Mouse (Mus musculus) mouse trophoblast stem cell (cell line): Measurements from ENCODE around the gene Tuba4a.
"Not testable (repeated sequence)": the region's sequence is repeated elsewhere in the genome, so short reads cannot be mapped to it uniquely, and the experiment has no call there.

Experiments used
- in situ Hi-C, 2 experiments: fragments of 300-500 bp; cut with MseI, MboI; formaldehyde crosslinking; loops; 2 replicates in 1 of 2; 3 replicates in 1 of 2; pipeline ENCODE4 v1.15.1; 2025

The Tuba4a gene

DNA sequence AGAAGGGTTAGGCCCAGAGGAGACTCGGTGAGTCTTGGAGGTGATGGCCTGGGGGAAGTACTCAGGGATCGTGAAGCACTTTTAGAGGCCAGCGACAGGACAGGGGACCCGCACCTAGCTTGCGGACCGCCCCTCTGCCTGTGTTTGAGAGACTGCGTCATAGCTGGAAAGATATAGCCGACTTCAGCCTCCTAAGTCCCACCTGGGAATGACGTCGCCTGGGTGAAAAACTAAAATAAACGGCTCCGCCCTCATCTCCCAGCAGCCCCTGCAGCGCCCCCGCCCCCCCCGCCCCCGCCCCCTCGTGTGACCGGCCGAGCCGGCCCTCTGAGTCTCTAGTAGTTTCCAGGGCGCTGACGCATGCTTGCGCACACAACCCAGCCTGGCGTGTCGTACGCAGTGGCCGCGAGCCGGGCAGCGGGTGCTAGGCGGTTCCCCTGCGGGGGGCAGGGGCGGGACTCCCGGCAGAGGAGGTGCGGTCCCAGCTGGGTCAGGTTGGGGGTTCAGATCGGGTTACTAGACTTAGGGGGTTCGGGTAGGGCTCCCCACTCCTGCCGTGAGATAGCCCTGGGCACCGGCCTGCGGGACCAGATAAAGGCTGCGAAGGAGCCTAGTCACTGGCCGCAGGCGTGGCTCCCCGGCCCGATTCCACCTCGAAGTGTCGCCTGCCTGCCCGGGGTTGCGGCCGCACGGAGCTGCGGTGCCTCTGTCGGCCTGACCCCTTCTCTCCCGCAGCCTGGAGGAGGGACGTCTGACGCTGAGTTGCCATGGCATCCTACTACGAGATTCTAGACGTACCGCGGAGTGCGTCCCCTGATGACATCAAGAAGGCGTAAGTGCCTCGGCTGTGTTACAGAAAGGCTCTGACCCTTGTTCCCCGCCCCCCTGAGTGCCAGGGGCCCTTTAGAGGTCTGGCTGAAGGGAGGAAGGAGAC, 16.7 kb upstream of the Tuba4a start, which contains the start of gene Dnajb2:
TSS of gene Dnajb2 (plus strand) at position 290 of the 934 bp plus-strand sequence.
- in situ Hi-C loops: no loop called here

- in situ Hi-C loops: no loop called here
Measured at GRCm38 (mm10) chr1:75234606-75235005, 14.9 kb upstream of the Tuba4a start.

DNA sequence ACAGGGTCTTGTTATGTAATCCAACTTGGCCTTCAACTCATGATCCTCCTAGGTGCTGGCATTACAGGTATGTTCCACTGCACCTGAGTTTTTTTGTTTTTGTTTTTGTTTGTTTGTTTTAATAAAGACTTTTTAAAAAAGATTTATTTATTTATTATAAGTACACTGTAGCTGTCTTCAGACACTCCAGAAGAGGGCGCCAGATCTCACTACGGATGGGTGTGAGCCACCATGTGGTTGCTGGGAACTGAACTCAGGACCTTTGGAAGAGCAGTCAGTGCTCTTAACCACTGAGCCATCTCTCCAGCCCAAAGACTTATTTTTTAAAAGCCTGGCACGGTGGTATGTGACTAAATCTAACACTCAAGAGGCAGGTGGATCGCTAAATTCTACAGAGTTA, 12.8 kb upstream of the Tuba4a start:
- in situ Hi-C loops: not testable (repeated sequence)

DNA sequence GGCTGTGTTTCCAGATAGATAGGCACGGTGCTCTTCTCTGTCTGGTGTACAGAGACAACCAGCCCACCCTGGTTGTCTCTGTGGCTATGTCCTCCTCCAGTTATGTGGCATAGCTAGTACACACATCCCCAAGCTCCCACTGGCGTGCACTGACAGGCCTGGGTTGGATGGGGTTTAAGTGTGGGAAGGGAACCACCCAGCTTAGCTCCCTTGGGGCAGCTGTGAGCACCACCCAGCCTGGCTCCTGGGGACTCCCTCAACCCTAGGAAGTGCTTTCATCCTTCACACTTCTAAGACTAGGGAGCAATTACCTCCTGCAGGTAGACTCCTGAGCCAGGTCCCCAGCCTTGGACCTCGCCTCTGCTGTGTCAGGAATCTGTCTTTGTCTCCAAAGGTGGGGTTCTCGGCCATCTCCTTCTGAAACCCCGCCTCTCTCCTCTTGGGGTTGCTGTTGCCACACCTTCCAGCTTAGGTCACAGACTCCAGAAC, 12.0 kb upstream of the Tuba4a start, which contains the start of gene A630095N17Rik:
TSS of gene A630095N17Rik (minus strand) at position 439 of the 489 bp plus-strand sequence.
- in situ Hi-C loops: no loop called here

- in situ Hi-C loops: no loop called here
Measured at GRCm38 (mm10) chr1:75231224-75231623, 11.6 kb upstream of the Tuba4a start.

DNA sequence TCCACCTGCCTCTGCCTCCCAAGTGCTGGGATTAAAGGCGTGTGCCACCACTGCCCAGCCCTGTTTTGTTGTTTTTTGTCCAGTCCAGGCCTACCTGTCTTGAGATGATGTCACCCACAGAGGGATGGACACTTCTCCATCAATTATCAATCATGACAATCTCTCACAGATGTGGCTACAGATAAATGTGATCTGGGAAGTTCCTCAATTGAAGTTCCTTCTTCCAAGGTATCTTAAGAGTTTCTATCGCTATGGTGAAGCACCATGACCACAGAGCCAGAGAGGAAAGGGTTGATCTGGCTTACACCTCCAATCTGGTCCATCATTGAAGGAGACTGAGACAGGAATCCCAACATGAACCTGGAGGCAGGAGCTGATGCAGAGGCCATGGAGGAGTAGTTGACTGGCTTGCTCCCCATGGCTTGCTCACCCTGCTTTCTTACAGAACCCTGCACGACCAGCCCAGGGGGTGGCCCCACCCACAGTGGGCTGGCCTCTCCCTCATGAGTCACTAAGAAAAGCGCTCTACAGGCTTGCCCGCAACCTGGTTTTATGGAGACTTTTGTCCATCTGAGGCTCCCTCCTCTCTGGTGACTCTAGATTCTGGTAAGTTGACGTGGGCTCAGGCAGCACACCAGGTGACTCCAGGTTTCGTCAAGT, 10.8 kb upstream of the Tuba4a start:
- in situ Hi-C loops: no loop called here

GRCm38 (mm10) chr1:75229158-75229557, 9.5 kb upstream of the Tuba4a start:
- in situ Hi-C loops: no loop called here

DNA sequence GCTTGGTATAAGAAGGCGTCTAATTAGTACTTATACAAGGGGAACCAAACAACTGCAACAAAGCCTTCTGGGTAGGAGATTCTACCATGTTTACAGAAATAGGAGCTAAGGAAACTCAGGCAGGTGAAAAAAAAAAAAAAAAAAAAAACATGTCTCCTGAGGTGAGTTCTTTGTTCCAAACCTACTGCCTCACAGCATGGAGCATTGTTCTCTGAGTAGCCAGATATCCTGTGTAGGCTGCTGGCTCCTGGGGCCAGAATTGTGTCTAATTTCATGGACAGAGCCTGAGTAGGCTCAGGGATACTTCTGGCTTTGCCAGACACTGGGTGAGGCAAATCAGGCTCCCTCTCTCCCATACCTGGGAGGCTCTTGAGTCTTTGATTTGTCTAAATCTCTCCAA, 8.0 kb upstream of the Tuba4a start:
- in situ Hi-C loops: no loop called here

DNA sequence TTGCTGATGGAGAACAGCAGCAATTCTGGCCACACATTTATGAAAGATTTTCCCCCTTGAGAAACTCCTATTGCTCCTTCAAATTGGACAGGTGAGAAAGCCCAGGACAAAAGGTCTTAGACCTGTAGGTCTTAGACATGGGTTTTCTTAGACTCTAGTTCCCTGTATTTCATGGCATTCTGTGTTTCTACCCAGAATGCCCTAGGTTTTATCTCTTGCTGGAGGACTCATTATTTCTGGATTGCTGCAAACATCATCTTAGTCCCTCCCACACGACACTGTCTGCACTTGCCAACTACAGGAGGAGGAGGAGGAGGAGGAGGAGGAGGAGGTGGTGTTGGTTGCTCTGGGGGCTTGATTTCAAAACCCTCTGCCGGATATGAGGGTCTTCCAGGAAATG, 6.5 kb upstream of the Tuba4a start:
- in situ Hi-C loops: no loop called here

- in situ Hi-C loops: no loop called here
Measured at GRCm38 (mm10) chr1:75225473-75225872, 5.8 kb upstream of the Tuba4a start.

DNA sequence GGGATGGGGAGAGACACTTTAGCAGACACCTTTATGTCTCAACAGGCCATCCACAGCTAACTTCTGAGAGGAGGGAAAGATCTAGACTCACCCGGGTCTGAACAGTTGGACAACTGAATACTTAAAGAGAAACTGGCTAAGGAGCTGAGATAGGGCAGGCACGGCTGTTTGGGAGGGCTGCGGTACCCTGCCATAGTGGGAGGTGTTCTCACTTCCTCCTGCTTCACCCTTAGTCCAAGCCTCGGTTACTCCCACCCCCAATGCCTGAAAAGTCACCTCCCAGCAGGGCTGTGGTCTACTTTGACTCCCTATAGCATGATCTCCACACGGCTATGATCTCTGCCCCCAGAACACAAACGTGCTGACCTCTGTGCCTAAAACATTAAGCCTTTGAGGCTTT, 3.9 kb upstream of the Tuba4a start:
- in situ Hi-C loops: no loop called here

- in situ Hi-C loops: no loop called here
Measured at GRCm38 (mm10) chr1:75222926-75223325, 3.3 kb upstream of the Tuba4a start.

- in situ Hi-C loops: no loop called here
Measured at GRCm38 (mm10) chr1:75221538-75221937, 1.9 kb upstream of the Tuba4a start.

- in situ Hi-C loops: no loop called here
Measured at GRCm38 (mm10) chr1:75219078-75219477, 587 bp downstream of the Tuba4a start.

DNA sequence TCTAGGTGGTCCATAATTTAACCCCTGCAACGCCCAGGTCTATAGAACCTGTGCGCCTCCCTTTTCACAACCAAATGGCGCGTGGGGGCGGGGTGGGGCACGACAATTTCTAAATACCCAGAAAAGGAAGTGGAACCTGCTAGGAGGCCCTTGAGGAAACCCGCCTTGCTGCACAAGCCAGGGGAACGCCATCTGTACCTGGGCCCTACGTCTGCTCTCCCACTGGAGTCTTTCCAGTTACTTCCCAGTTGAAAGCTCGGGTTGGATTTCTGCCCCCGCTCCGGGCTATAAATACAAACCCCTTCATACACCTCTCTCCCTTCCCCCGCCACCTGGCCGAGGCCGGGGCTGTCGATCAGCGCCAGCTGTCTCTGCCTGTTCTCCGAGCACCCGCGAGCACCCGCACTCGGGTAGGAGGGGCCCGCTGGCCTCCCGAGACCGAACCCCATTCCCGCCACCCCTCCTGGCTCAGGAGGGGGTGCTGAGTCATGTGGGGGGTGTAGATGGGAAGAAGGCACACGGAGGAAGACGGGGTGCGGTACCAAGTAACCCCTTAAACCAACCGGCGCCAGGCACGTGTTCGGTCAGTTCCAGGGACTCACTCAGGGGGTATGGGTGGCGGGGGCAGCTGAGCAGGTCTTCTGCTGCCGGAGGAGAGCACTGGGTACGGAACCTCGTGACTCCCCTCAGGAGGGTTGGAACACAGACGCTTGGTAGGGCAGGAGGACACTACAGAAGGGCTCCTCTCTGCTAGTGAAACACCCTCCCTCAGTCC, 1.3 kb downstream of the Tuba4a start:
- in situ Hi-C loops: no loop called here

DNA sequence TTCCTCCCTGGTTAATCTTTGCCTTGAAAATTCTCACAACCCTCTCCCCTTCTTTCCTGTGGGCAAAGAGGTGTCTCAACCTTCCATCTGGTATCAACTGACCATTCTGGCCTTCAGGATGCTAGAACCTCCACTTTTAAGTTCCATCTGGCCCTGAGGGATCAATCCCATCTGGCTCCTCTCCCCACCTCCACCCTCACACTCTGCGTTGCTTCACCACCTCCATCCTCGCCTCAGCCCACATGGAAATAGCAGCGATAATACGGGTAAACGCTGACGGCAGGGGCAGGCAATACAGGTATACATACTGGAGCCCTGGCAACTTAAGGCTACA, 1.8 kb downstream of the Tuba4a start:
- in situ Hi-C loops: no loop called here

DNA sequence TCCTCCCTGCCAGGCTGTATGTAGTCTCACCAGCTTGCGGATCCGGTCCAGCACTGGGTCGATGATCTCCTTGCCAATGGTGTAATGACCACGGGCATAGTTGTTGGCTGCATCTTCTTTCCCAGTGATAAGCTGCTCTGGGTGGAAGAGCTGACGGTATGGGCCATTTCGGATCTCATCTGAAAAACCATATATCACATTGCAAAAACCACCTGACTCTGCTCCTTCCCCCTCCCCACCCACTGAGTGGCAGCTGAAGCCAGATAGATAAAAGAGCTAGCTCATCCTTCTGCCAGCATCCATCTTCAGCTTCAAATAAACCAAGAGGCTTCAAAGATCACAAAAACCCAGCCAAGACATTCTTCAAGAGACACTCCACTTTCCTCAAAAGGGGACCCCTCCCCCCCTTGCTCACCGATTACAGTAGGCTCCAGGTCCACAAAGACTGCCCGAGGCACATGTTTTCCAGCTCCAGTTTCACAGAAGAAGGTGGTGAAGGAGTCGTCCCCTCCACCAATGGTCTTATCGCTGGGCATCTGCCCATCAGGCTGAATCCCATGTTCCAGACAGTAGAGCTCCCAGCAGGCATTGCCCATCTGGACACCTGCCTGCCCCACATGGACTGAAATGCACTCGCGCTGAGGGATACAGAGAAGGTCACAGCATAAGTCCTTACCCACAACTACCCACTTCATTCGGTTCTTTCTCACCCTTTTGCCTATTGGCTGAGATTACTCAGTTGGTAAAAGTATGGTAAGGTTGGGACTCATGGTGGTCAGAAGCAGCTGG, 2.7 kb downstream of the Tuba4a start:
- in situ Hi-C loops: no loop called here

- in situ Hi-C loops: no loop called here
Measured at GRCm38 (mm10) chr1:75215785-75216184, 3.9 kb downstream of the Tuba4a start.

GRCm38 (mm10) chr1:75214886-75215285, 4.8 kb downstream of the Tuba4a start:
- in situ Hi-C loops: no loop called here

DNA sequence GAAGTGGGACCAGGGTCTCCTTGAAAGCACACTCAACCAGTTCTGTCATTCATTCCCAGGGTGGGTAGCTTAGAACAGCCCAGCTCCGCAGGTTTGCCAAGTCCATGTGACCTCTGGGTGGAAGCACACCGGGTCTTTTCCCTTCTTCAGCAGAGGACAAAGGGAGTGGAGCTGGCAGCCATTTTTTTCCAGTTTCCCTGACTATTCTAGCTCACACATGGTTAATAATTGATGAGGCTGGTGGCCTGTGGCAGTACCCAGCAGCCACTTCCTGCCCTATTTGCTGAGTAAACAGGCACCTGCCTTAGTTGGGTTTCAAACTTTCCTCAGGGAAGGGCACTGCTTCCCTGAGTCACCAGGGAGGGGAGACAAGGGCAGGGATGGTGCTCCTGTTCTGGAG, 5.2 kb downstream of the Tuba4a start:
- in situ Hi-C loops: no loop called here

DNA sequence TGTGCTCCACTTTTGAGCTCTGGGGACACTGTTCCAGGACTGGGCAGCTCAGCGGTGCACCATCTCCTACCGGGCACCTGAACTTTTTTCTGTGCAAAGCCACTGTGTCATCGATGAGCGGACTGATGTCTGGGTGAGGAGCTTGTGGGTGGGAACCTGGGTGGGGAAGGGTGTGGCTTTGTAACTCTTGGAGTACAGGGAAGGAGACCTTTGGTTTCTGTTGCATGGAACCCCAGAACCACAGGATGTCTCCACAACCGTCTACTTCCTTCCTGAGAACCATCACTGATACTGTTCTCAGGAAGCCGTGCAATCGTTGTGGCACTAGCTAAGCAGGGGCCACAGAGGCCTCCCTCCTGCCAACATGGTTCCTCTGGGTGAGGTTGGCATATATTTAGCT, 6.6 kb downstream of the Tuba4a start:
- in situ Hi-C loops: no loop called here
